Mouse (Mus musculus): ENCODE data around the gene Naa15.

- TF ChIP-seq EP300 (IDR thresholded peaks at IDR 0.05), result no peak
- no peak for TF ChIP-seq CTCF (IDR thresholded peaks at IDR 0.05)
These were observed 10.4 kb downstream of the Naa15 start for GRCm38 (mm10) chr3:51425394-51425793.
